Mouse (Mus musculus) embryonic facial prominence, embryonic 11.5 days (tissue): ENCODE measurements around the gene Mthfs. TPM values are rescaled to one million over a fixed set of nuclear protein-coding genes. Genes with fewer than 3 reads are reported as not detected.

Source experiments
- ATAC-seq: fragments of 200-750 bp; cut with Nextera tagmentation; replicated peaks from 2 replicates; pipeline ENCODE4 v1.8.0; 2017; ENCODE audit warnings: low read depth; ENCODE audit not compliant: insufficient number of reproducible peaks, low FRiP score, low TSS enrichment
- DNase-seq: peaks from one replicate; pipeline ENCODE4 v3.0.0-alpha.2; 2015; ENCODE audit warnings: low spot score
- H3K27ac ChIP-seq: fragments of 300-500 bp; sonication (generic); replicated peaks from 2 replicates; pipeline ENCODE4 v1.5.1; 2014; ENCODE audit warnings: mild to moderate bottlenecking, low read depth, low read length, control low read depth
- H3K27me3 ChIP-seq: fragments of 300-500 bp; sonication (generic); 2 replicates; pipeline ENCODE4 v1.6.1; 2014; ENCODE audit warnings: mild to moderate bottlenecking, low read length, moderate library complexity, mixed read lengths; ENCODE audit not compliant: control insufficient read depth, insufficient read depth
- H3K36me3 ChIP-seq: fragments of 300-500 bp; sonication (generic); replicated peaks from 2 replicates; pipeline ENCODE4 v1.6.1; 2014; ENCODE audit warnings: low read depth, mild to moderate bottlenecking, low read length, moderate library complexity, mixed read lengths; ENCODE audit not compliant: control insufficient read depth, insufficient read depth
- H3K4me1 ChIP-seq: fragments of 300-500 bp; sonication (generic); 2 replicates; pipeline ENCODE4 v1.6.1; 2014; ENCODE audit warnings: low read length, mixed read lengths; ENCODE audit not compliant: control insufficient read depth, insufficient read depth
- H3K4me2 ChIP-seq: fragments of 300-500 bp; sonication (generic); 2 replicates; pipeline ENCODE4 v1.6.1; 2014; ENCODE audit warnings: low read depth, mild to moderate bottlenecking, control low read depth, low read length, moderate library complexity
- H3K4me3 ChIP-seq: fragments of 300-500 bp; sonication (generic); 2 replicates; pipeline ENCODE4 v1.5.1; 2014; ENCODE audit warnings: low read depth, low read length, control low read depth
- H3K9ac ChIP-seq: fragments of 300-500 bp; sonication (generic); replicated peaks from 2 replicates; pipeline ENCODE4 v1.6.1; 2014; ENCODE audit warnings: mild to moderate bottlenecking, control low read depth, low read length
- H3K9me3 ChIP-seq: fragments of 300-500 bp; sonication (generic); replicated peaks from 2 replicates; pipeline ENCODE4 v1.6.1; 2016; ENCODE audit warnings: mild to moderate bottlenecking, low read length, inconsistent platforms, mixed read lengths; ENCODE audit not compliant: control insufficient read depth
- WGBS: fragments of 180-500 bp; shearing (Covaris S2); extraction: QIAGEN DNeasy Blood & Tissue Kit; methylation state at CpG from one replicate; pipeline ENCODE4 v1.1.7; 2014; 5-methylcytosine and 5-hydroxymethylcytosine counted together
- polyA plus RNA-seq: library from polyadenylated mRNA; unstranded; fragments of >200 nt; fragmentation: Nextera tagmentation; extraction: Ambion mirVana; gene quantifications from 2 replicates; pipeline ENCODE4 v1.2.1, GENCODE M21; 2014

The Mthfs gene
- polyA plus RNA-seq, 1 experiment from 2014 or later, result 22.2 TPM

DNA sequence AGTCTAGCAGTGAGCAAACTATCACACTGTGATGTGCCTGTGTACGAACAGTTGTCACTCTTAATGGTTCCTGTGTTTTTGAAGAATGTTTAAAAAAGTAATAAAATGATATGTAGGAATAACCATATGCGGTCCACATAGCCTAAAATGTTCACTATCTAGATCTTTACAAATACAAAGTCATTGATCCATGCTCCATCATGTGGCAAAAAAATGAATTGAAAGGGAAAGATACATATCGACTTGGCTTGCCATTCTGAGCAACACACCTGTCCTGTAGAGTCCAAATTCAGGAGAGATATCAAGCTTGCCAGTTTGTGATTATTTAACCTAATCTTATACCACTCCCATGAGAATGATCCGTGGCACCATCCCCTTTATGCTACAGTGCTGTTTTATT lies 164.2 kb downstream of the Mthfs start:
- DNase-seq (no peak), ATAC-seq (no peak)
- no peaks in the 10 kb centered on the region for H3K9me3 ChIP-seq
- no peaks in the 10 kb centered on the region for H3K27me3 ChIP-seq
- 82% methylated on average over 4 of the region's 4 CpGs for WGBS
- no peaks in the 10 kb centered on the region for H3K36me3 ChIP-seq
- no peak overlapping the region for H3K4me3 ChIP-seq
- no peak overlapping the region for H3K9ac ChIP-seq
- no peaks in the 10 kb centered on the region for H3K4me1 ChIP-seq
- no peak overlapping the region for H3K27ac ChIP-seq
- H3K4me2 ChIP-seq, result no peak overlapping the region

GRCm38 (mm10) chr9:89403031-89403430 lies 192.6 kb downstream of the Mthfs start:
- Histone ChIP-seq H3K4me2 (no peak overlapping the region), H3K27me3 (no peaks in the 10 kb centered on the region), H3K9me3 (no peaks in the 10 kb centered on the region), H3K4me3 (no peak overlapping the region), H3K27ac (no peak overlapping the region), H3K4me1 (no peaks in the 10 kb centered on the region), H3K9ac (no peak overlapping the region), H3K36me3 (no peaks in the 10 kb centered on the region)
- 96% methylated on average over 1 of the region's 1 CpGs for WGBS
- ATAC-seq (no peak), DNase-seq (no peak)

Other genes starting within 250 kb of the Mthfs start
- gene Trim43b, start 117.8 kb upstream of the Mthfs start, polyA plus RNA-seq, result not detected in 2 replicates
- gene Bcl2a1b, start 11.5 kb upstream of the Mthfs start, polyA plus RNA-seq, result not detected in 2 replicates
- gene Gm29094, start 11.3 kb upstream of the Mthfs start, polyA plus RNA-seq, result 0.36 TPM in 1 of 2 replicates, not detected in the other